Mouse (Mus musculus) layer of hippocampus, adult 2 months (tissue): ENCODE results near the gene Dnah7b. TPM values are rescaled to one million over a fixed set of nuclear protein-coding genes. Genes with fewer than 3 reads are reported as not detected.
"Not testable (repeated sequence)": the region's sequence is repeated elsewhere in the genome, so short reads cannot be mapped to it uniquely, and the experiment has no call there.

Experiments
- DNase-seq, 2 experiments: peaks; one replicate each; pipeline ENCODE4 v3.0.0; 2022; ENCODE audit warnings: low spot score in 2 of 2
- H3K27ac ChIP-seq: fragments of 200-600 bp; 2 replicates; pipeline ENCODE4 v1.8.1; 2022
- H3K4me3 ChIP-seq: fragments of 200-600 bp; 2 replicates; pipeline ENCODE4 v1.8.1; 2022; ENCODE audit warnings: mild to moderate bottlenecking
- CTCF ChIP-seq: fragments of 200-600 bp; conservative IDR thresholded peaks from 2 replicates; pipeline ENCODE4 v1.8.1; 2022; ENCODE audit warnings: antibody characterized with exemption, mild to moderate bottlenecking, moderate library complexity
- long read RNA-seq, 2 experiments: library from polyadenylated mRNA; stranded (forward); transcript quantifications; one replicate each; pipeline ENCODE4 v2.0.0; 2021; ENCODE audit warnings: borderline mapping rate in 2 of 2
- total RNA-seq, 2 experiments: library from RNA; stranded (reverse); gene quantifications; 2 replicates each; pipeline ENCODE4 v1.2.3; 2021

The Dnah7b gene
- 1 to 10 TPM; 1.5 to 2.0 TPM for total RNA-seq
- long read RNA-seq, experiment 1, result 0 reads
- long read RNA-seq, experiment 2, result 0 reads

GRCm38 (mm10) chr1:46066015-46066414 is at the start of gene Dnah7b:
Gene Dnah7b (plus strand): TSS chr1:46066315.
- TF ChIP-seq CTCF, result no peak
- no peak for DNase-seq
- H3K27ac ChIP-seq, result peak within 1 kb of the TSS; percentile 69
- H3K4me3 ChIP-seq, result peak within 1 kb of the TSS; percentile 64

GRCm38 (mm10) chr1:46018382-46018977 is 47.6 kb upstream of the Dnah7b start:
- H3K4me3 ChIP-seq, result no peak overlapping the region
- DNase-seq, result peak; percentile 21 to 44
- H3K27ac ChIP-seq, result no peak overlapping the region
- TF ChIP-seq CTCF, result peak; percentile 76

- peak; percentile 33 to 51 for DNase-seq
- H3K4me3 ChIP-seq, result no peak overlapping the region
- no peak overlapping the region for H3K27ac ChIP-seq
- TF ChIP-seq CTCF, result peak; percentile 84
Measured at GRCm38 (mm10) chr1:46022262-46022661, 43.9 kb upstream of the Dnah7b start.

- no peak overlapping the region for H3K4me3 ChIP-seq
- no peak for TF ChIP-seq CTCF
- no peak for DNase-seq
- H3K27ac ChIP-seq, result no peak overlapping the region
Measured at GRCm38 (mm10) chr1:46031993-46032555, 34.0 kb upstream of the Dnah7b start.

GRCm38 (mm10) chr1:46048188-46048587 is 17.9 kb upstream of the Dnah7b start:
- no peak for TF ChIP-seq CTCF
- no peak for DNase-seq
- no peak overlapping the region for H3K4me3 ChIP-seq
- no peak overlapping the region for H3K27ac ChIP-seq

GRCm38 (mm10) chr1:46066484-46067251 is 553 bp downstream of the Dnah7b start:
- TF ChIP-seq CTCF, result peak; percentile 74
- Histone ChIP-seq H3K27ac (peak overlapping the region; percentile 69), H3K4me3 (peak overlapping the region; percentile 64)
- peak in 1 of 2 experiments; percentile 14 for DNase-seq

- peak; percentile 53 for TF ChIP-seq CTCF
- not testable (repeated sequence) for H3K4me3 ChIP-seq, DNase-seq, H3K27ac ChIP-seq
Measured at GRCm38 (mm10) chr1:46068787-46069186, 2.7 kb downstream of the Dnah7b start.

GRCm38 (mm10) chr1:46077891-46078290 is 11.8 kb downstream of the Dnah7b start:
- no peak overlapping the region for H3K4me3 ChIP-seq
- DNase-seq, result no peak
- no peak for TF ChIP-seq CTCF
- no peak overlapping the region for H3K27ac ChIP-seq

GRCm38 (mm10) chr1:46100484-46100883 is 34.4 kb downstream of the Dnah7b start:
- Histone ChIP-seq H3K27ac (no peak overlapping the region), H3K4me3 (no peak overlapping the region)
- no peak for TF ChIP-seq CTCF
- no peak for DNase-seq

GRCm38 (mm10) chr1:46112606-46113005 is 46.5 kb downstream of the Dnah7b start:
- not testable (repeated sequence) for H3K27ac ChIP-seq, DNase-seq, H3K4me3 ChIP-seq

- DNase-seq, H3K4me3 ChIP-seq, H3K27ac ChIP-seq: not testable (repeated sequence)
Measured at GRCm38 (mm10) chr1:46117179-46117578, 51.1 kb downstream of the Dnah7b start.

- H3K4me3 ChIP-seq, result no peak overlapping the region
- H3K27ac ChIP-seq, result no peak overlapping the region
- TF ChIP-seq CTCF, result no peak
- DNase-seq, result no peak
Measured at GRCm38 (mm10) chr1:46128058-46128457, 61.9 kb downstream of the Dnah7b start.

- not testable (repeated sequence) for H3K27ac ChIP-seq, H3K4me3 ChIP-seq, DNase-seq
Measured at GRCm38 (mm10) chr1:46196835-46197234, 130.7 kb downstream of the Dnah7b start.

- not testable (repeated sequence) for H3K4me3 ChIP-seq, H3K27ac ChIP-seq, DNase-seq
Measured at GRCm38 (mm10) chr1:46201169-46201568, 135.1 kb downstream of the Dnah7b start.

- H3K27ac ChIP-seq, H3K4me3 ChIP-seq, DNase-seq: not testable (repeated sequence)
Measured at GRCm38 (mm10) chr1:46210014-46210588, 144.0 kb downstream of the Dnah7b start.

GRCm38 (mm10) chr1:46222704-46223103 is 156.6 kb downstream of the Dnah7b start:
- DNase-seq, H3K27ac ChIP-seq, H3K4me3 ChIP-seq: not testable (repeated sequence)

GRCm38 (mm10) chr1:46226136-46226535 is 160.0 kb downstream of the Dnah7b start:
- not testable (repeated sequence) for H3K27ac ChIP-seq, DNase-seq, H3K4me3 ChIP-seq

GRCm38 (mm10) chr1:46268841-46269240 is 202.7 kb downstream of the Dnah7b start:
- H3K27ac ChIP-seq, DNase-seq, H3K4me3 ChIP-seq: not testable (repeated sequence)
